Mouse (Mus musculus) myocyte (in vitro differentiated cells): Measurements from ENCODE around the gene Stk38.

Source experiments
- POLR2A ChIP-seq: IDR thresholded peaks from one replicate; pipeline ENCODE4 v1.6.1; 2011; ENCODE audit warnings: low read depth, mild to moderate bottlenecking, control low read depth, moderate library complexity; ENCODE audit not compliant: insufficient read length
- TCF3 ChIP-seq: IDR thresholded peaks from one replicate; pipeline ENCODE4 v1.6.1; 2011; ENCODE audit warnings: low read depth, control low read depth; ENCODE audit not compliant: insufficient read length

GRCm38 (mm10) chr17:29022230-29022819 lies 14.5 kb upstream of the Stk38 start:
- TF ChIP-seq POLR2A (no peak), TCF3 (no peak)
